Mouse (Mus musculus) midbrain, embryonic 13.5 days (tissue): ENCODE measurements at regions not wholly inside any gene's neighbourhood (a gene's known extent, or its start where the extent isn't known, plus 50 kb on each side); places are given as distances from the start of the nearest gene placed in this dataset.

ENCODE experiments used
- ATAC-seq: fragments of 200-750 bp; cut with Nextera tagmentation; 2 replicates; pipeline ENCODE4 v1.8.0; 2017; ENCODE audit warnings: mild to moderate bottlenecking, moderate TSS enrichment, moderate library complexity
- H3K27ac ChIP-seq: fragments of 300-500 bp; sonication (generic); 2 replicates; pipeline ENCODE4 v1.5.1; 2015; ENCODE audit warnings: inconsistent platforms, mild to moderate bottlenecking, moderate library complexity
- H3K27me3 ChIP-seq: fragments of 300-500 bp; sonication (generic); 2 replicates; pipeline ENCODE4 v1.6.1; 2015; ENCODE audit warnings: mild to moderate bottlenecking, inconsistent platforms
- H3K36me3 ChIP-seq: fragments of 300-500 bp; sonication (generic); 2 replicates; pipeline ENCODE4 v1.6.1; 2015; ENCODE audit warnings: mild to moderate bottlenecking, inconsistent platforms
- H3K4me1 ChIP-seq: fragments of 300-500 bp; sonication (generic); replicated peaks from 2 replicates; pipeline ENCODE4 v1.6.1; 2015; ENCODE audit warnings: inconsistent platforms
- H3K4me2 ChIP-seq: fragments of 300-500 bp; sonication (generic); replicated peaks from 2 replicates; pipeline ENCODE4 v1.6.1; 2015; ENCODE audit warnings: moderate library complexity, mild to moderate bottlenecking, inconsistent platforms
- H3K4me3 ChIP-seq: fragments of 300-500 bp; sonication (generic); replicated peaks from 2 replicates; pipeline ENCODE4 v1.5.1; 2015; ENCODE audit warnings: mild to moderate bottlenecking, inconsistent platforms
- H3K9ac ChIP-seq: fragments of 300-500 bp; sonication (generic); replicated peaks from 2 replicates; pipeline ENCODE4 v1.6.1; 2015; ENCODE audit warnings: mild to moderate bottlenecking, inconsistent platforms
- H3K9me3 ChIP-seq: fragments of 300-500 bp; sonication (generic); 2 replicates; pipeline ENCODE4 v1.6.1; 2016; ENCODE audit warnings: mild to moderate bottlenecking, inconsistent platforms
- WGBS: fragments of 180-500 bp; shearing (Covaris S2); methylation state at CpG from one replicate; pipeline ENCODE4 v1.1.7; 2015; 5-methylcytosine and 5-hydroxymethylcytosine counted together

DNA sequence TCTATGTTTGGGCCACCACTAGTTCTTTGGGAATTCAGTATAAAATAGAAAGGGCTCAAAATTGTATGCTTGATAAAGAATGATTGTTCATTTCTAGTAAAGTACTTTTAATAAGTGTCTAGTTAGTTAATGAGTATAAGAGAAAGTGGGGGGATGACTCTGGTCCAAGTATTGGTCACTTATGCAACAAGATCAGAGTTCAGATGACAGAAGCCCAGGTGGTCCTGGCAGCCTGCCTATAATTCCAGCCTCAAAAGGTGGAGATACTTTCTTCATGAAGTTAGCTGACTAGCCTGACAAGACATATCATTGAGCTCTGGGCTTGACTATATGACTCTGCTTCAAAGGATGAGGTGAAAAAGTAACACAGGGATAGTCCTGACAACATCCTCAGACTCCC is 57.3 kb upstream of the Pter start:
- no peak overlapping the region for H3K27ac ChIP-seq
- H3K36me3 ChIP-seq, result no peaks in the 10 kb centered on the region
- H3K9me3 ChIP-seq, result no peaks in the 10 kb centered on the region
- no peak overlapping the region for H3K4me2 ChIP-seq
- no peak overlapping the region for H3K9ac ChIP-seq
- H3K4me3 ChIP-seq, result no peak overlapping the region
- H3K27me3 ChIP-seq, result no peaks in the 10 kb centered on the region
- no peaks in the 10 kb centered on the region for H3K4me1 ChIP-seq
- ATAC-seq, result no peak

DNA sequence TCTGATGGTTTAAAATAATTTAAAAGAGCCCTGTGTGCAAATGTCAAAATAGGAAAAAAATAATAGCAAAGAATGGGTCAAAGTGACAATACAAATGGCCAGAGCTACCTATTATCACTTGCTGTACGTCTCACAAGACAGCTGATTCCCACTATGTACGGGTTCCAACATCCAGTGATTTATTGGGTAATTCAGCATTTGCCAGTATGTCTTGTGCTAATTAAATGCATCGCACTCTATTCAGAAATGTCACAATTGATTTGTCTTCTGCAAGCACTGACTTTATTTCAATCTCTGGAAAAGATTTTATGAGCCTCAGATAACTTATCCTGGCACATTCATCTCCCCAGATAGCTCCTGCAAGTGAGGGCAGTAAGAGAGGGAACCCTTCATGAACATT is 55.1 kb upstream of the Pter start:
- ATAC-seq, result no peak
- H3K4me2 ChIP-seq, result no peak overlapping the region
- no peak overlapping the region for H3K9ac ChIP-seq
- no peaks in the 10 kb centered on the region for H3K36me3 ChIP-seq
- whole genome bisulfite sequencing, result 84% methylated on average over 3 of the region's 3 CpGs
- H3K4me3 ChIP-seq, result no peak overlapping the region
- H3K4me1 ChIP-seq, result no peaks in the 10 kb centered on the region
- no peaks in the 10 kb centered on the region for H3K9me3 ChIP-seq
- no peaks in the 10 kb centered on the region for H3K27me3 ChIP-seq
- H3K27ac ChIP-seq, result no peak overlapping the region
